Mouse (Mus musculus): ENCODE results near the gene Cd6.
A peak's percentile ranks its signal among the peaks of the same experiment; 100 is the strongest.

Cd6 gene

GRCm38 (mm10) chr19:10839010-10839892 is 9.4 kb upstream of the Cd6 start, which contains the start of gene Slc15a3:
Gene Slc15a3 (plus strand): TSS chr19:10839727.
- no peak for DNase-seq (ENCODE audit: low read depth, low spot score)

GRCm38 (mm10) chr19:10835671-10836070 is 5.8 kb upstream of the Cd6 start:
- peak; percentile 88 for DNase-seq (ENCODE audit: low read depth, low spot score)

GRCm38 (mm10) chr19:10833611-10834010 is 3.8 kb upstream of the Cd6 start:
- DNase-seq (ENCODE audit: low read depth, low spot score), result no peak

- no peak for DNase-seq (ENCODE audit: low read depth, low spot score)
These were observed 2.2 kb upstream of the Cd6 start for GRCm38 (mm10) chr19:10832030-10832429.

- DNase-seq (ENCODE audit: low read depth, low spot score), result peak; percentile 95
These were observed 1.6 kb upstream of the Cd6 start for GRCm38 (mm10) chr19:10831424-10831823.

- DNase-seq (ENCODE audit: low read depth, low spot score), result no peak
These were observed 1.5 kb downstream of the Cd6 start for GRCm38 (mm10) chr19:10828321-10828720.

- DNase-seq (ENCODE audit: low read depth, low spot score), result no peak
These were observed 5.8 kb downstream of the Cd6 start for GRCm38 (mm10) chr19:10824061-10824460.

GRCm38 (mm10) chr19:10822534-10822933 is 7.3 kb downstream of the Cd6 start:
- DNase-seq (ENCODE audit: low read depth, low spot score), result no peak

- DNase-seq (ENCODE audit: low read depth, low spot score), result peak; percentile 39
These were observed 8.5 kb downstream of the Cd6 start for GRCm38 (mm10) chr19:10821319-10821718.

- DNase-seq (ENCODE audit: low read depth, low spot score), result peak; percentile 58
These were observed 11.5 kb downstream of the Cd6 start for GRCm38 (mm10) chr19:10818217-10818946.

- no peak for DNase-seq (ENCODE audit: low read depth, low spot score)
These were observed 13.4 kb downstream of the Cd6 start for GRCm38 (mm10) chr19:10816462-10816861.

- DNase-seq (ENCODE audit: low read depth, low spot score), result no peak
These were observed 14.0 kb downstream of the Cd6 start for GRCm38 (mm10) chr19:10815871-10816270.

- no peak for DNase-seq (ENCODE audit: low read depth, low spot score)
These were observed 16.0 kb downstream of the Cd6 start for GRCm38 (mm10) chr19:10813905-10814304.

GRCm38 (mm10) chr19:10813039-10813438 is 16.8 kb downstream of the Cd6 start:
- DNase-seq (ENCODE audit: low read depth, low spot score), result no peak

- no peak for DNase-seq (ENCODE audit: low read depth, low spot score)
These were observed 18.4 kb downstream of the Cd6 start for GRCm38 (mm10) chr19:10811471-10811870.

- no peak for DNase-seq (ENCODE audit: low read depth, low spot score)
These were observed 19.7 kb downstream of the Cd6 start for GRCm38 (mm10) chr19:10810176-10810492.

GRCm38 (mm10) chr19:10809428-10810175 is 20.3 kb downstream of the Cd6 start:
- peak; percentile 65 for DNase-seq (ENCODE audit: low read depth, low spot score)

- no peak for DNase-seq (ENCODE audit: low read depth, low spot score)
These were observed 21.2 kb downstream of the Cd6 start for GRCm38 (mm10) chr19:10808524-10809233.

- no peak for DNase-seq (ENCODE audit: low read depth, low spot score)
These were observed 24.1 kb downstream of the Cd6 start for GRCm38 (mm10) chr19:10805661-10806285.

- no peak for DNase-seq (ENCODE audit: low read depth, low spot score)
These were observed 24.8 kb downstream of the Cd6 start for GRCm38 (mm10) chr19:10804850-10805660.

Data from ZHBTc4 (cell line).